Mouse (Mus musculus): ENCODE measurements at regions not wholly inside any gene's neighbourhood (a gene's known extent, or its start where the extent isn't known, plus 50 kb on each side); places are given as distances from the start of the nearest gene placed in this dataset.
A peak's percentile ranks its signal among the peaks of the same experiment; 100 is the strongest.

- Histone ChIP-seq H3K4me1 (ENCODE audit: control insufficient read depth, insufficient read depth, low read length) (no peaks in the 10 kb centered on the region), H3K4me3 (replicated peaks; ENCODE audit: extremely low read depth, low read depth, low read length) (no peak overlapping the region)
- no peak for DNase-seq
- TF ChIP-seq CTCF (IDR thresholded peaks at IDR 0.05; ENCODE audit: insufficient read depth, low read length) (no peak), POLR2A (IDR thresholded peaks at IDR 0.05; ENCODE audit: borderline replicate concordance, extremely low read depth, low read depth, low read length) (no peak)
- 46% methylated on average over 4 of the region's 4 CpGs for WGBS
Observed at GRCm38 (mm10) chr14:64534194-64534593, 430.1 kb downstream of the Prss52 start.

GRCm38 (mm10) chr14:64539436-64539835, 435.4 kb downstream of the Prss52 start:
- WGBS, result 50% methylated on average over 2 of the region's 2 CpGs
- DNase-seq, result no peak
- TF ChIP-seq CTCF (IDR thresholded peaks at IDR 0.05; ENCODE audit: insufficient read depth, low read length) (no peak), POLR2A (IDR thresholded peaks at IDR 0.05; ENCODE audit: borderline replicate concordance, extremely low read depth, low read depth, low read length) (no peak)
- H3K4me3 ChIP-seq (replicated peaks; ENCODE audit: extremely low read depth, low read depth, low read length), result no peak overlapping the region
- no peaks in the 10 kb centered on the region for H3K4me1 ChIP-seq (ENCODE audit: control insufficient read depth, insufficient read depth, low read length)

- H3K4me3 ChIP-seq (replicated peaks; ENCODE audit: extremely low read depth, low read depth, low read length), result no peak overlapping the region
- WGBS, result 76% methylated on average over 3 of the region's 3 CpGs
- no peaks in the 10 kb centered on the region for H3K4me1 ChIP-seq (ENCODE audit: control insufficient read depth, insufficient read depth, low read length)
- DNase-seq, result no peak
- TF ChIP-seq CTCF (IDR thresholded peaks at IDR 0.05; ENCODE audit: insufficient read depth, low read length) (no peak), POLR2A (IDR thresholded peaks at IDR 0.05; ENCODE audit: borderline replicate concordance, extremely low read depth, low read depth, low read length) (no peak)
Observed at GRCm38 (mm10) chr14:64545056-64545455, 441.0 kb downstream of the Prss52 start.

- 1% methylated on average over 4 of the region's 4 CpGs for WGBS
- no peaks in the 10 kb centered on the region for H3K4me1 ChIP-seq (ENCODE audit: control insufficient read depth, insufficient read depth, low read length)
- no peak overlapping the region for H3K4me3 ChIP-seq (replicated peaks; ENCODE audit: extremely low read depth, low read depth, low read length)
- TF ChIP-seq POLR2A (IDR thresholded peaks at IDR 0.05; ENCODE audit: borderline replicate concordance, extremely low read depth, low read depth, low read length) (no peak), CTCF (IDR thresholded peaks at IDR 0.05; ENCODE audit: insufficient read depth, low read length) (no peak)
- peak; percentile 9 for DNase-seq
Observed at GRCm38 (mm10) chr14:64546787-64547186, 442.7 kb downstream of the Prss52 start.

- WGBS, result 61% methylated on average over 4 of the region's 4 CpGs
- no peak overlapping the region for H3K4me3 ChIP-seq (replicated peaks; ENCODE audit: extremely low read depth, low read depth, low read length)
- no peak for DNase-seq
- no peak for TF ChIP-seq POLR2A (IDR thresholded peaks at IDR 0.05; ENCODE audit: borderline replicate concordance, extremely low read depth, low read depth, low read length)
- no peak for TF ChIP-seq CTCF (IDR thresholded peaks at IDR 0.05; ENCODE audit: insufficient read depth, low read length)
- H3K4me1 ChIP-seq (ENCODE audit: control insufficient read depth, insufficient read depth, low read length), result no peaks in the 10 kb centered on the region
Observed at GRCm38 (mm10) chr14:64552951-64553350, 448.9 kb downstream of the Prss52 start.

GRCm38 (mm10) chr14:64556042-64556441, 452.0 kb downstream of the Prss52 start:
- 83% methylated on average over 7 of the region's 7 CpGs for WGBS
- Histone ChIP-seq H3K4me3 (replicated peaks; ENCODE audit: extremely low read depth, low read depth, low read length) (no peak overlapping the region), H3K4me1 (ENCODE audit: control insufficient read depth, insufficient read depth, low read length) (no peaks in the 10 kb centered on the region)
- TF ChIP-seq CTCF (IDR thresholded peaks at IDR 0.05; ENCODE audit: insufficient read depth, low read length) (no peak), POLR2A (IDR thresholded peaks at IDR 0.05; ENCODE audit: borderline replicate concordance, extremely low read depth, low read depth, low read length) (no peak)
- DNase-seq, result no peak

GRCm38 (mm10) chr14:64557453-64557852, 453.4 kb downstream of the Prss52 start:
- no peak for DNase-seq
- Histone ChIP-seq H3K4me1 (ENCODE audit: control insufficient read depth, insufficient read depth, low read length) (no peaks in the 10 kb centered on the region), H3K4me3 (replicated peaks; ENCODE audit: extremely low read depth, low read depth, low read length) (no peak overlapping the region)
- TF ChIP-seq POLR2A (IDR thresholded peaks at IDR 0.05; ENCODE audit: borderline replicate concordance, extremely low read depth, low read depth, low read length), result no peak
- TF ChIP-seq CTCF (IDR thresholded peaks at IDR 0.05; ENCODE audit: insufficient read depth, low read length), result no peak
- WGBS, result 77% methylated on average over 6 of the region's 6 CpGs

- no peak for DNase-seq
- whole genome bisulfite sequencing, result 4% methylated on average over 6 of the region's 6 CpGs
- no peaks in the 10 kb centered on the region for H3K4me1 ChIP-seq (ENCODE audit: control insufficient read depth, insufficient read depth, low read length)
- no peak overlapping the region for H3K4me3 ChIP-seq (replicated peaks; ENCODE audit: extremely low read depth, low read depth, low read length)
- TF ChIP-seq CTCF (IDR thresholded peaks at IDR 0.05; ENCODE audit: insufficient read depth, low read length), result no peak
- TF ChIP-seq POLR2A (IDR thresholded peaks at IDR 0.05; ENCODE audit: borderline replicate concordance, extremely low read depth, low read depth, low read length), result no peak
Observed at GRCm38 (mm10) chr14:64568689-64569088, 464.6 kb downstream of the Prss52 start.

GRCm38 (mm10) chr14:64570951-64571350, 466.9 kb downstream of the Prss52 start:
- WGBS, result 84% methylated on average over 7 of the region's 7 CpGs
- H3K4me3 ChIP-seq (replicated peaks; ENCODE audit: extremely low read depth, low read depth, low read length), result no peak overlapping the region
- no peak for DNase-seq
- TF ChIP-seq CTCF (IDR thresholded peaks at IDR 0.05; ENCODE audit: insufficient read depth, low read length) (no peak), POLR2A (IDR thresholded peaks at IDR 0.05; ENCODE audit: borderline replicate concordance, extremely low read depth, low read depth, low read length) (no peak)
- H3K4me1 ChIP-seq (ENCODE audit: control insufficient read depth, insufficient read depth, low read length), result no peaks in the 10 kb centered on the region

GRCm38 (mm10) chr14:64572756-64573155, 468.7 kb downstream of the Prss52 start:
- Histone ChIP-seq H3K4me1 (ENCODE audit: control insufficient read depth, insufficient read depth, low read length) (no peaks in the 10 kb centered on the region), H3K4me3 (replicated peaks; ENCODE audit: extremely low read depth, low read depth, low read length) (no peak overlapping the region)
- 57% methylated on average over 2 of the region's 2 CpGs for WGBS
- no peak for DNase-seq
- TF ChIP-seq POLR2A (IDR thresholded peaks at IDR 0.05; ENCODE audit: borderline replicate concordance, extremely low read depth, low read depth, low read length) (no peak), CTCF (IDR thresholded peaks at IDR 0.05; ENCODE audit: insufficient read depth, low read length) (no peak)

Measured in lung, adult 2 months (tissue).